Comparison of ENCODE assay signal across 8 mouse cellular contexts in genomic region chrX:56597887-56598640, GRCm38 (mm10). TPM values are rescaled to one million over a fixed set of nuclear protein-coding genes. Genes with fewer than 3 reads are reported as not detected.
DNase-seq lines count a peak whose midpoint lies in the region; ATAC-seq and TF ChIP-seq lines count a peak whose summit lies in the region.

Mmgt1 (minus strand) TSS chrX:56598069.

- CTCF ChIA-PET in Patski (lab: Charles Lee), result no interaction called here

- peak within 1 kb of the TSS; percentile 65 for H3K4me3 ChIP-seq in hindbrain, embryonic 13.5 days

- no peak for TF ChIP-seq CTCF in Patski (IDR thresholded peaks at IDR 0.05)

- peak; percentile 63 for DNase-seq in Patski (ENCODE audit: low read depth, low spot score)
- peak; percentile 92 for DNase-seq in cerebellum, postnatal 14 days
- DNase-seq in frontal cortex, postnatal 14 days (ENCODE audit: low spot score in 2 of 2), result peak; percentile 87 to 89
- DNase-seq in layer of hippocampus, postnatal 25 days (ENCODE audit: extremely low spot score in 1 of 2, low spot score in 1 of 2), result peak; percentile 73 to 75
- DNase-seq in lung, postnatal 25 days (ENCODE audit: low spot score), result peak; percentile 95
- DNase-seq in retina, embryonic 14.5 days (ENCODE audit: low spot score), result peak; percentile 90
- DNase-seq in thymus, postnatal 4 days, result peak; percentile 85

- H3K9ac ChIP-seq in hindbrain, embryonic 13.5 days, result peak within 1 kb of the TSS; percentile 82

- H3K27me3 ChIP-seq in Patski, result peaks cover 17% of the 10 kb centered on the region
- H3K27me3 ChIP-seq in hindbrain, embryonic 13.5 days, result no peaks in the 10 kb centered on the region

- peaks cover 11% of the 10 kb centered on the region for H3K4me1 ChIP-seq in hindbrain, embryonic 13.5 days (replicated peaks)

- no peaks in the 10 kb centered on the region for H3K9me3 ChIP-seq in hindbrain, embryonic 13.5 days

- POLR2A ChIA-PET in Patski (lab: Charles Lee), result no interaction called here

- WGBS in hindbrain, embryonic 13.5 days, result 11% methylated on average over 44 of the region's 44 CpGs

- peak within 1 kb of the TSS; percentile 87 for H3K27ac ChIP-seq in hindbrain, embryonic 13.5 days

- peak within 1 kb of the TSS; percentile 58 for H3K4me2 ChIP-seq in hindbrain, embryonic 13.5 days

- no peaks in the 10 kb centered on the region for H3K36me3 ChIP-seq in hindbrain, embryonic 13.5 days

- peak; percentile 97 for ATAC-seq in Patski
- ATAC-seq in hindbrain, embryonic 13.5 days (ENCODE audit: low FRiP score), result peak; percentile 99

- in situ Hi-C loops in Patski (cut with MboI; ENCODE audit: low pct_unique_long_range_greater_than_20kb), result no loop called here

RNA-seq across cellular contexts. Expression of gene Mmgt1, which starts in this region (rescaled TPM):
- polyA plus RNA-seq in Patski (2021), result 24.6 TPM
- 54.1 and 54.9 TPM in 2 replicates for polyA plus RNA-seq in hindbrain, embryonic 13.5 days (2015; fragmentation: Nextera tagmentation; extraction: Ambion mirVana)
- total RNA-seq in layer of hippocampus, postnatal 25 days (2021), result 10 to 100 TPM; 26.6 to 30.4 TPM

Comparison
In these comparisons a context has a peak if more than half of its experiments do, and no peak if none do; other contexts are left out.
1. Peak in every context shown above with its lines: DNase-seq, ATAC-seq, H3K4me3 ChIP-seq and H3K27ac ChIP-seq.